In genomic region chr11:88863071-88863903, GRCm38 (mm10) we compare ENCODE assay signal across 8 mouse cellular contexts. TPM values are rescaled to one million over a fixed set of nuclear protein-coding genes. Genes with fewer than 3 reads are reported as not detected.
DNase-seq lines count a peak whose midpoint lies in the region; ATAC-seq and TF ChIP-seq lines count a peak whose summit lies in the region.

No protein-coding gene starts in this region.

- H3K36me3 ChIP-seq in hindbrain, embryonic 11.5 days (ENCODE audit: control insufficient read depth, insufficient read depth, low read length), result no peaks in the 10 kb centered on the region
- no peaks in the 10 kb centered on the region for H3K36me3 ChIP-seq in limb, embryonic 14.5 days (ENCODE audit: control insufficient read depth, insufficient read depth, low read length)
- no peaks in the 10 kb centered on the region for H3K36me3 ChIP-seq in stomach, embryonic 14.5 days (ENCODE audit: control insufficient read depth, insufficient read depth, low read length)

- 1% methylated on average over 32 of the region's 32 CpGs for WGBS in hindbrain, embryonic 11.5 days
- WGBS in limb, embryonic 14.5 days, result 1% methylated on average over 32 of the region's 32 CpGs
- 2% methylated on average over 32 of the region's 32 CpGs for WGBS in stomach, embryonic 14.5 days

- peak overlapping the region; percentile 75 for H3K9ac ChIP-seq in hindbrain, embryonic 11.5 days (ENCODE audit: low read depth, low read length)
- peak overlapping the region; percentile 78 for H3K9ac ChIP-seq in limb, embryonic 14.5 days (ENCODE audit: low read depth, low read length, severe bottlenecking)
- H3K9ac ChIP-seq in stomach, embryonic 14.5 days (replicated peaks; ENCODE audit: low read depth, low read length), result peak overlapping the region; percentile 43

- H3K27ac ChIP-seq in hindbrain, embryonic 11.5 days (ENCODE audit: low read depth, low read length), result no peak overlapping the region
- no peak overlapping the region for H3K27ac ChIP-seq in limb, embryonic 14.5 days (replicated peaks; ENCODE audit: low read depth, low read length)
- no peak overlapping the region for H3K27ac ChIP-seq in stomach, embryonic 14.5 days (ENCODE audit: low read length)

- no peak for ATAC-seq in hindbrain, embryonic 11.5 days (ENCODE audit: low FRiP score)
- ATAC-seq in limb, embryonic 14.5 days (ENCODE audit: low FRiP score, low read depth), result no peak
- no peak for ATAC-seq in stomach, embryonic 14.5 days (ENCODE audit: insufficient number of reproducible peaks, insufficient read depth, low FRiP score, low read depth)

- H3K4me2 ChIP-seq in hindbrain, embryonic 11.5 days (replicated peaks; ENCODE audit: low read depth, low read length), result peak overlapping the region; percentile 95
- H3K4me2 ChIP-seq in limb, embryonic 14.5 days (replicated peaks; ENCODE audit: low read depth, low read length, severe bottlenecking), result peak overlapping the region; percentile 93
- H3K4me2 ChIP-seq in stomach, embryonic 14.5 days (replicated peaks; ENCODE audit: low read depth, low read length), result peak overlapping the region; percentile 90

- peaks cover 4% of the 10 kb centered on the region; the same call in 1 of the 2 replicates for H3K4me1 ChIP-seq in hindbrain, embryonic 11.5 days (replicated peaks; ENCODE audit: control insufficient read depth, insufficient read depth, low read length)
- peaks cover 6% of the 10 kb centered on the region for H3K4me1 ChIP-seq in limb, embryonic 14.5 days (ENCODE audit: control insufficient read depth, insufficient read depth, low read length)
- peaks cover 7% of the 10 kb centered on the region; the same call in 1 of the 2 replicates for H3K4me1 ChIP-seq in stomach, embryonic 14.5 days (ENCODE audit: control insufficient read depth, insufficient read depth, low read length)

- H3K4me3 ChIP-seq in hindbrain, embryonic 11.5 days (ENCODE audit: low read depth, low read length), result peak overlapping the region; percentile 68
- H3K4me3 ChIP-seq in limb, embryonic 14.5 days (replicated peaks; ENCODE audit: low read length), result peak overlapping the region; percentile 61
- H3K4me3 ChIP-seq in stomach, embryonic 14.5 days (ENCODE audit: low read depth, low read length), result peak overlapping the region; percentile 80

- H3K27me3 ChIP-seq in hindbrain, embryonic 11.5 days (ENCODE audit: control insufficient read depth, insufficient read depth, low read length), result no peaks in the 10 kb centered on the region
- H3K27me3 ChIP-seq in limb, embryonic 14.5 days (ENCODE audit: control insufficient read depth, insufficient read depth, low read length), result no peaks in the 10 kb centered on the region
- H3K27me3 ChIP-seq in stomach, embryonic 14.5 days (ENCODE audit: control insufficient read depth, insufficient read depth, low read length), result no peaks in the 10 kb centered on the region

- peak; percentile 37 for DNase-seq in ovary, postnatal 36 days (ENCODE audit: low spot score)
- DNase-seq in ovary, postnatal 10 days (ENCODE audit: low spot score), result no peak
- peak; percentile 53 for DNase-seq in embryo, embryonic 10.5 days (ENCODE audit: low spot score)
- peak; percentile 56 for DNase-seq in hindbrain, embryonic 11.5 days (ENCODE audit: low spot score)
- no peak for DNase-seq in limb, embryonic 14.5 days (ENCODE audit: low spot score)
- DNase-seq in gastrocnemius, postnatal 14 days, result no peak
- DNase-seq in ovary, adult 18-20 months (ENCODE audit: low spot score), result no peak

- TF ChIP-seq POLR2A in limb, embryonic 14.5 days (IDR thresholded peaks at IDR 0.05; ENCODE audit: borderline replicate concordance, extremely low read depth, insufficient read depth, insufficient read length), result no peak

- intact Hi-C loops in gastrocnemius, postnatal 14 days (cut with DNase I; ENCODE audit: low total_unique reads), result no loop called here

- no peaks in the 10 kb centered on the region for H3K9me3 ChIP-seq in hindbrain, embryonic 11.5 days (ENCODE audit: control insufficient read depth, low read length)
- H3K9me3 ChIP-seq in limb, embryonic 14.5 days (ENCODE audit: control insufficient read depth, low read length), result no peaks in the 10 kb centered on the region
- no peaks in the 10 kb centered on the region for H3K9me3 ChIP-seq in stomach, embryonic 14.5 days (ENCODE audit: control insufficient read depth, low read depth, low read length)

RNA-seq across cellular contexts. Expression of gene Akap1, which starts 1.1 kb away (rescaled TPM):
- 14.0 and 14.2 TPM in 2 replicates for polyA plus RNA-seq in hindbrain, embryonic 11.5 days (2014; fragmentation: Nextera tagmentation; extraction: Ambion mirVana)
- polyA plus RNA-seq in limb, embryonic 14.5 days (2012; rRNA removed), result 31.4 and 33.5 TPM in 2 replicates
- 14.9 and 15.0 TPM in 2 replicates for polyA plus RNA-seq in limb, embryonic 14.5 days (2014; fragmentation: Nextera tagmentation; extraction: Ambion mirVana)
- 20.6 and 23.9 TPM in 2 replicates for polyA plus RNA-seq in stomach, embryonic 14.5 days (2014; fragmentation: Nextera tagmentation; extraction: Ambion mirVana)
- total RNA-seq in gastrocnemius, postnatal 14 days (2021), result 10 to 100 TPM; 57.4 to 62.0 TPM

Comparison
In these comparisons a context has a peak if more than half of its experiments do, and no peak if none do; other contexts are left out.
1. DNase-seq: peak in ovary, postnatal 36 days (single experiment), embryo, embryonic 10.5 days (single experiment) and hindbrain, embryonic 11.5 days (single experiment); none in ovary, postnatal 10 days (single experiment), limb, embryonic 14.5 days (single experiment), gastrocnemius, postnatal 14 days (single experiment) and ovary, adult 18-20 months (single experiment).
2. Peak in every context shown above with its lines, with median percentiles within 50 percentile points of each other: H3K4me2 ChIP-seq, H3K4me3 ChIP-seq and H3K9ac ChIP-seq.